Mouse (Mus musculus): ENCODE data around the gene Tpk1. TPM values are rescaled to one million over a fixed set of nuclear protein-coding genes. Genes with fewer than 3 reads are reported as not detected.

Gene Tpk1
- total and polyA plus RNA-seq, 3 experiments, result 3.5 to 12.6 TPM; not detected in 1

- H3K79me2 ChIP-seq (ENCODE audit: control insufficient read depth, insufficient read depth, low read length, poor library complexity), result no peaks in the 10 kb centered on the region
- H3K27ac ChIP-seq (ENCODE audit: control insufficient read depth, low read depth, low read length), result no peak overlapping the region
- H3K36me3 ChIP-seq (ENCODE audit: control insufficient read depth in 1 of 2, insufficient read depth in 2 of 2, low read length in 2 of 2), result no peaks in the 10 kb centered on the region
- no peaks in the 10 kb centered on the region for H3K27me3 ChIP-seq (ENCODE audit: control insufficient read depth in 1 of 2, insufficient read depth in 2 of 2, low read length in 2 of 2)
- no peak overlapping the region for H3K9ac ChIP-seq (ENCODE audit: control insufficient read depth, low read depth, low read length, poor library complexity, severe bottlenecking)
- no peaks in the 10 kb centered on the region; a peak in 1 of 4 replicates for H3K4me1 ChIP-seq (ENCODE audit: control insufficient read depth in 1 of 2, insufficient read depth in 2 of 2, low read length in 2 of 2)
- no peak overlapping the region for H3K4me3 ChIP-seq (ENCODE audit: control insufficient read depth in 1 of 2, insufficient read depth in 1 of 2, low read depth in 2 of 2, low read length in 2 of 2)
- TF ChIP-seq GABPA (IDR thresholded peaks at IDR 0.05; ENCODE audit: low read depth, low read length) (no peak), CHD2 (IDR thresholded peaks at IDR 0.05; ENCODE audit: low read length) (no peak), USF2 (IDR thresholded peaks at IDR 0.05; ENCODE audit: borderline replicate concordance in 1 of 2, insufficient read depth in 1 of 2, low read depth in 1 of 2, low read length in 2 of 2) (no peak), TBP (IDR thresholded peaks at IDR 0.05; ENCODE audit: low read depth, low read length) (no peak), ETS1 (IDR thresholded peaks at IDR 0.05; ENCODE audit: low read depth, low read length) (no peak), USF1 (IDR thresholded peaks at IDR 0.05; ENCODE audit: low read depth, low read length) (no peak), MAX (IDR thresholded peaks at IDR 0.05; ENCODE audit: low read length) (no peak), MXI1 (IDR thresholded peaks at IDR 0.05; ENCODE audit: low read depth, low read length) (no peak), NRF1 (IDR thresholded peaks at IDR 0.05; ENCODE audit: insufficient read depth, low read depth, low read length, poor library complexity, severe bottlenecking) (no peak), ZC3H11A (IDR thresholded peaks at IDR 0.05; ENCODE audit: low read depth, low read length) (no peak), ELF1 (IDR thresholded peaks at IDR 0.05; ENCODE audit: low read depth, low read length) (no peak), JUND (IDR thresholded peaks at IDR 0.05; ENCODE audit: low read depth, low read length) (no peak), MEF2A (IDR thresholded peaks at IDR 0.05; ENCODE audit: extremely low read depth, insufficient replicate concordance, low read depth, low read length, poor library complexity, severe bottlenecking) (no peak), E2F4 (IDR thresholded peaks at IDR 0.05; ENCODE audit: borderline replicate concordance, low read depth, low read length) (no peak), KAT2A (conservative IDR thresholded peaks at IDR 0.05; ENCODE audit: low read depth, low read length) (no peak), NELFE (IDR thresholded peaks at IDR 0.05; ENCODE audit: low read depth, low read length) (no peak)
- no peaks in the 10 kb centered on the region for H3K9me3 ChIP-seq (replicated peaks; ENCODE audit: insufficient read depth, low read length)
- DNase-seq (ENCODE audit: low read depth, low spot score), result no peak
These were observed 179.4 kb downstream of the Tpk1 start for GRCm38 (mm10) chr6:43486691-43487090.

GRCm38 (mm10) chr6:43480687-43481086 is 185.4 kb downstream of the Tpk1 start:
- Histone ChIP-seq H3K4me3 (ENCODE audit: control insufficient read depth in 1 of 2, insufficient read depth in 1 of 2, low read depth in 2 of 2, low read length in 2 of 2) (no peak overlapping the region), H3K79me2 (ENCODE audit: control insufficient read depth, insufficient read depth, low read length, poor library complexity) (no peaks in the 10 kb centered on the region), H3K27me3 (ENCODE audit: control insufficient read depth in 1 of 2, insufficient read depth in 2 of 2, low read length in 2 of 2) (no peaks in the 10 kb centered on the region), H3K4me1 (ENCODE audit: control insufficient read depth in 1 of 2, insufficient read depth in 2 of 2, low read length in 2 of 2) (0 out of 4 replicates have a peak, but pooled peaks cover 0 to 2% of the 10 kb centered on the region in 2 experiments), H3K9ac (ENCODE audit: control insufficient read depth, low read depth, low read length, poor library complexity, severe bottlenecking) (no peak overlapping the region), H3K27ac (ENCODE audit: control insufficient read depth, low read depth, low read length) (no peak overlapping the region), H3K36me3 (ENCODE audit: control insufficient read depth in 1 of 2, insufficient read depth in 2 of 2, low read length in 2 of 2) (no peaks in the 10 kb centered on the region; a peak in 1 of 4 replicates), H3K9me3 (replicated peaks; ENCODE audit: insufficient read depth, low read length) (no peaks in the 10 kb centered on the region)
- no peak for TF ChIP-seq HCFC1 (IDR thresholded peaks at IDR 0.05; ENCODE audit: low read depth, low read length)
- TF ChIP-seq EP300 (IDR thresholded peaks at IDR 0.05; ENCODE audit: low read depth in 1 of 2, low read length in 2 of 2), result no peak
- no peak for TF ChIP-seq MXI1 (IDR thresholded peaks at IDR 0.05; ENCODE audit: low read depth, low read length)
- no peak for TF ChIP-seq GATA1 (IDR thresholded peaks at IDR 0.05; ENCODE audit: low read depth, low read length)
- no peak for DNase-seq (ENCODE audit: low read depth, low spot score)
